Mouse (Mus musculus): ENCODE data around the gene Tssk6.

Tssk6 gene

GRCm38 (mm10) chr8:69902163-69903062, at the start of gene Tssk6, which contains the start of the genes Ndufa13 and Yjefn3:
Gene Tssk6 (plus strand): TSS chr8:69902184.
Gene Ndufa13 (minus strand): TSS chr8:69902558.
Gene Yjefn3 (minus strand): TSS chr8:69902712.
- TF ChIP-seq NANOG (IDR thresholded peaks at IDR 0.05; ENCODE audit: borderline replicate concordance, low read length) (no peak), CTCF (conservative IDR thresholded peaks at IDR 0.05; ENCODE audit: low read length) (no peak)
- H3K9me3 ChIP-seq (ENCODE audit: low read length): no peaks in the 10 kb centered on the region
- no peaks in the 10 kb centered on the region for H3K27me3 ChIP-seq (ENCODE audit: insufficient read depth, low read length)
- peaks cover 69% of the 10 kb centered on the region for H3K4me1 ChIP-seq (replicated peaks; ENCODE audit: low read depth, low read length)
- peak within 1 kb of the TSS; percentile 93 for H3K4me3 ChIP-seq (replicated peaks; ENCODE audit: low read length)
- peaks cover 40% of the 10 kb centered on the region for H3K36me3 ChIP-seq (ENCODE audit: insufficient read depth, low read length)

GRCm38 (mm10) chr8:69853869-69854268, 48.1 kb upstream of the Tssk6 start:
- no peak overlapping the region for H3K4me3 ChIP-seq (replicated peaks; ENCODE audit: low read length)
- H3K27me3 ChIP-seq (ENCODE audit: insufficient read depth, low read length): no peaks in the 10 kb centered on the region
- no peaks in the 10 kb centered on the region for H3K9me3 ChIP-seq (ENCODE audit: low read length)
- TF ChIP-seq NANOG (IDR thresholded peaks at IDR 0.05; ENCODE audit: borderline replicate concordance, low read length) (no peak), CTCF (conservative IDR thresholded peaks at IDR 0.05; ENCODE audit: low read length) (peak; percentile 56)
- H3K36me3 ChIP-seq (ENCODE audit: insufficient read depth, low read length): no peaks in the 10 kb centered on the region
- H3K4me1 ChIP-seq (replicated peaks; ENCODE audit: low read depth, low read length): peaks cover 44% of the 10 kb centered on the region

- Histone ChIP-seq H3K36me3 (ENCODE audit: insufficient read depth, low read length) (no peaks in the 10 kb centered on the region; the same call in 1 of the 2 replicates), H3K27me3 (ENCODE audit: insufficient read depth, low read length) (no peaks in the 10 kb centered on the region), H3K4me1 (replicated peaks; ENCODE audit: low read depth, low read length) (peaks cover 7% of the 10 kb centered on the region), H3K9me3 (ENCODE audit: low read length) (no peaks in the 10 kb centered on the region), H3K4me3 (replicated peaks; ENCODE audit: low read length) (no peak overlapping the region)
- TF ChIP-seq CTCF (conservative IDR thresholded peaks at IDR 0.05; ENCODE audit: low read length) (peak; percentile 44), POU5F1 (IDR thresholded peaks at IDR 0.05; ENCODE audit: borderline replicate concordance, low read length) (no peak)
Observed at GRCm38 (mm10) chr8:69860807-69861206, 41.2 kb upstream of the Tssk6 start.

GRCm38 (mm10) chr8:69861251-69861650, 40.7 kb upstream of the Tssk6 start:
- H3K9me3 ChIP-seq (ENCODE audit: low read length): no peaks in the 10 kb centered on the region
- H3K4me3 ChIP-seq (replicated peaks; ENCODE audit: low read length): no peak overlapping the region
- peaks cover 7% of the 10 kb centered on the region for H3K4me1 ChIP-seq (replicated peaks; ENCODE audit: low read depth, low read length)
- H3K36me3 ChIP-seq (ENCODE audit: insufficient read depth, low read length): no peaks in the 10 kb centered on the region; the same call in 1 of the 2 replicates
- H3K27me3 ChIP-seq (ENCODE audit: insufficient read depth, low read length): no peaks in the 10 kb centered on the region
- TF ChIP-seq NANOG (IDR thresholded peaks at IDR 0.05; ENCODE audit: borderline replicate concordance, low read length) (no peak), CTCF (conservative IDR thresholded peaks at IDR 0.05; ENCODE audit: low read length) (no peak), POU5F1 (IDR thresholded peaks at IDR 0.05; ENCODE audit: borderline replicate concordance, low read length) (no peak)

- no peak for TF ChIP-seq NANOG (IDR thresholded peaks at IDR 0.05; ENCODE audit: borderline replicate concordance, low read length)
- no peak for TF ChIP-seq POU5F1 (IDR thresholded peaks at IDR 0.05; ENCODE audit: borderline replicate concordance, low read length)
Observed at GRCm38 (mm10) chr8:69863387-69864020, 38.5 kb upstream of the Tssk6 start.

GRCm38 (mm10) chr8:69864180-69864579, 37.8 kb upstream of the Tssk6 start:
- TF ChIP-seq CTCF (conservative IDR thresholded peaks at IDR 0.05; ENCODE audit: low read length) (no peak), POU5F1 (IDR thresholded peaks at IDR 0.05; ENCODE audit: borderline replicate concordance, low read length) (no peak), NANOG (IDR thresholded peaks at IDR 0.05; ENCODE audit: borderline replicate concordance, low read length) (no peak)

More at GRCm38 (mm10) chr8:69863387-69864020, 38.5 kb upstream of the Tssk6 start:
- Histone ChIP-seq H3K4me3 (replicated peaks; ENCODE audit: low read length) (no peak overlapping the region), H3K36me3 (ENCODE audit: insufficient read depth, low read length) (no peaks in the 10 kb centered on the region; the same call in 1 of the 2 replicates), H3K9me3 (ENCODE audit: low read length) (no peaks in the 10 kb centered on the region), H3K27me3 (ENCODE audit: insufficient read depth, low read length) (peaks cover 3% of the 10 kb centered on the region; the same call in 1 of the 2 replicates), H3K4me1 (replicated peaks; ENCODE audit: low read depth, low read length) (peaks cover 7% of the 10 kb centered on the region)

GRCm38 (mm10) chr8:69867696-69868326, 34.2 kb upstream of the Tssk6 start:
- TF ChIP-seq NANOG (IDR thresholded peaks at IDR 0.05; ENCODE audit: borderline replicate concordance, low read length) (no peak), CTCF (conservative IDR thresholded peaks at IDR 0.05; ENCODE audit: low read length) (no peak), POU5F1 (IDR thresholded peaks at IDR 0.05; ENCODE audit: borderline replicate concordance, low read length) (no peak)

More at GRCm38 (mm10) chr8:69864180-69864579, 37.8 kb upstream of the Tssk6 start:
- no peak overlapping the region for H3K4me3 ChIP-seq (replicated peaks; ENCODE audit: low read length)
- H3K4me1 ChIP-seq (replicated peaks; ENCODE audit: low read depth, low read length): peaks cover 7% of the 10 kb centered on the region
- H3K27me3 ChIP-seq (ENCODE audit: insufficient read depth, low read length): peaks cover 3% of the 10 kb centered on the region; the same call in 1 of the 2 replicates
- no peaks in the 10 kb centered on the region for H3K9me3 ChIP-seq (ENCODE audit: low read length)
- H3K36me3 ChIP-seq (ENCODE audit: insufficient read depth, low read length): no peaks in the 10 kb centered on the region; the same call in 1 of the 2 replicates

More at GRCm38 (mm10) chr8:69867696-69868326, 34.2 kb upstream of the Tssk6 start:
- no peaks in the 10 kb centered on the region for H3K9me3 ChIP-seq (ENCODE audit: low read length)
- peaks cover 3% of the 10 kb centered on the region; the same call in 1 of the 2 replicates for H3K27me3 ChIP-seq (ENCODE audit: insufficient read depth, low read length)
- no peaks in the 10 kb centered on the region for H3K4me1 ChIP-seq (replicated peaks; ENCODE audit: low read depth, low read length)
- no peak overlapping the region for H3K4me3 ChIP-seq (replicated peaks; ENCODE audit: low read length)
- H3K36me3 ChIP-seq (ENCODE audit: insufficient read depth, low read length): no peaks in the 10 kb centered on the region; the same call in 1 of the 2 replicates
